Comparison of ENCODE assay signal across 11 mouse cellular contexts in the genomic region with DNA sequence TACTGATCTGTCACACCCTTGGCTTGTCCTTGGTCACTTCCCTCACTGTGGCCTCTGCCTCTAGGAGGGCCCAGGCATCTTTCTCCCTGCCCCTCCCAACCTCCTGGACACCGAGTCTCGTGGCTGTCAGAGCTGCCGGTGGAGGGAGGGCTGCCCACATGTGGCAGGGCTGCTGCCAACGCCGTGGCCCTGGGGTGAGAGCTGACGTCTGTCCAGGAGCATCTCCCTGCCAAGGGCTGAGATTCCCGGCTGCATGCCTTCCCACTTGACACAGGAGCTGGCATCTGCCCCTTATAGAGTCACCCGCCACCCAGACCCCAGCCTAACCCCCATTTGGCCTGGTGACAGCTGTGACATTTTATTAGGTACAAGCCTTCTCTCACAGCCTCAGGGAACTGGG. TPM values are rescaled to one million over a fixed set of nuclear protein-coding genes. Genes with fewer than 3 reads are reported as not detected.
DNase-seq lines count a peak whose midpoint lies in the region; ATAC-seq and TF ChIP-seq lines count a peak whose summit lies in the region.
"Had no signal": no experiment of that assay in that cellular context is flagged by ENCODE, and none has a peak within 500 bp of the region (broad histone marks: within the 10 kb centered on the region; RNA-seq: fewer than 3 reads in every experiment).

No protein-coding gene starts in this region.

- 33% methylated on average over 8 of the region's 8 CpGs for WGBS in lung, postnatal 0 days
- WGBS in lung, adult 2 months = 27% methylated on average over 8 of the region's 8 CpGs
- 40% methylated on average over 8 of the region's 8 CpGs for WGBS in heart, postnatal 0 days

- no peak for TF ChIP-seq EP300 in lung, postnatal 0 days (IDR thresholded peaks at IDR 0.05)
- TF ChIP-seq EP300 in heart, postnatal 0 days (IDR thresholded peaks at IDR 0.05; ENCODE audit: low read depth) = peak; percentile 94

- intact Hi-C loops in gastrocnemius, postnatal 14 days (cut with DNase I; ENCODE audit: low total_unique reads) = no loop called here

- no peak overlapping the region for H3K27ac ChIP-seq in lung, postnatal 0 days (ENCODE audit: low read length)
- peak overlapping the region; percentile 83 for H3K27ac ChIP-seq in heart, postnatal 0 days (ENCODE audit: low read depth)
- H3K27ac ChIP-seq: hindbrain, embryonic 13.5 days had no signal

- H3K9ac ChIP-seq in lung, postnatal 0 days (replicated peaks; ENCODE audit: low read depth) = no peak overlapping the region
- no peak overlapping the region for H3K9ac ChIP-seq in heart, postnatal 0 days (replicated peaks; ENCODE audit: low read depth, low read length)
- H3K9ac ChIP-seq: hindbrain, embryonic 13.5 days had no signal

- peak; percentile 34; the same call in 1 of the 2 replicates for ATAC-seq in lung, postnatal 0 days
- ATAC-seq in heart, postnatal 0 days (ENCODE audit: insufficient read depth, low read depth) = peak; percentile 83

- no peak for TF ChIP-seq POLR2A in lung, adult 2 months (IDR thresholded peaks at IDR 0.05; ENCODE audit: borderline replicate concordance, extremely low read depth, low read depth, low read length)

- H3K4me1 ChIP-seq in lung, postnatal 0 days (ENCODE audit: insufficient read depth, low read depth, low read length) = peaks cover 3% of the 10 kb centered on the region; the same call in 1 of the 2 replicates
- 0 out of 2 replicates have a peak, but pooled peaks cover 5% of the 10 kb centered on the region for H3K4me1 ChIP-seq in lung, adult 2 months (ENCODE audit: control insufficient read depth, insufficient read depth, low read length)
- H3K4me1 ChIP-seq in heart, postnatal 0 days (ENCODE audit: control insufficient read depth, insufficient read depth) = peaks cover 31% of the 10 kb centered on the region

- no peak overlapping the region for H3K4me2 ChIP-seq in lung, postnatal 0 days (replicated peaks; ENCODE audit: low read depth, low read length)
- no peak overlapping the region for H3K4me2 ChIP-seq in heart, postnatal 0 days (ENCODE audit: low read depth, low read length)
- H3K4me2 ChIP-seq: hindbrain, embryonic 13.5 days had no signal

- no peaks in the 10 kb centered on the region for H3K27me3 ChIP-seq in lung, postnatal 0 days (replicated peaks; ENCODE audit: insufficient read depth, low read length)
- H3K27me3 ChIP-seq in heart, postnatal 0 days (ENCODE audit: control insufficient read depth, insufficient read depth, low read length) = no peaks in the 10 kb centered on the region
- H3K27me3 ChIP-seq: hindbrain, embryonic 13.5 days had no signal

- no peak overlapping the region for H3K4me3 ChIP-seq in lung, postnatal 0 days (ENCODE audit: low read depth, low read length)
- no peak overlapping the region for H3K4me3 ChIP-seq in lung, adult 2 months (replicated peaks; ENCODE audit: extremely low read depth, low read depth, low read length)
- no peak overlapping the region for H3K4me3 ChIP-seq in heart, postnatal 0 days (ENCODE audit: low read depth, low read length)
- H3K4me3 ChIP-seq: hindbrain, embryonic 13.5 days; megakaryocyte, embryonic 14.5 days had no signal

- peak; percentile 15 for DNase-seq in lung, postnatal 0 days (ENCODE audit: low spot score)
- DNase-seq in lung, adult 2 months = no peak
- peak; percentile 59 for DNase-seq in adrenal gland, adult 8-10 months
- DNase-seq in gastrocnemius, postnatal 14 days = peak; percentile 66
- peak; percentile 78 for DNase-seq in heart, postnatal 0 days (ENCODE audit: low spot score)
- no peak for DNase-seq in cerebellum, adult 8-10 months
- DNase-seq in right cerebral cortex, postnatal 10 days (ENCODE audit: low spot score in 2 of 2) = no peak
- no peak for DNase-seq in kidney, postnatal 10 days

- no peaks in the 10 kb centered on the region for H3K9me3 ChIP-seq in lung, postnatal 0 days (ENCODE audit: low read length)
- H3K9me3 ChIP-seq in heart, postnatal 0 days (replicated peaks; ENCODE audit: control insufficient read depth, low read length) = no peaks in the 10 kb centered on the region
- H3K9me3 ChIP-seq: hindbrain, embryonic 13.5 days; megakaryocyte, embryonic 14.5 days had no signal

- H3K36me3 ChIP-seq in lung, postnatal 0 days (ENCODE audit: insufficient read depth, low read length) = no peaks in the 10 kb centered on the region
- no peaks in the 10 kb centered on the region for H3K36me3 ChIP-seq in heart, postnatal 0 days (replicated peaks; ENCODE audit: control insufficient read depth, insufficient read depth, low read length)
- H3K36me3 ChIP-seq: G1E; hindbrain, embryonic 13.5 days had no signal

- no peak for TF ChIP-seq CTCF in lung, postnatal 0 days (IDR thresholded peaks at IDR 0.05)
- no peak for TF ChIP-seq CTCF in lung, adult 2 months (IDR thresholded peaks at IDR 0.05; ENCODE audit: insufficient read depth, low read length)
- TF ChIP-seq CTCF in heart, postnatal 0 days (IDR thresholded peaks at IDR 0.05; ENCODE audit: low read depth) = peak; percentile 13; the same call in 1 of the 2 replicates

RNA-seq across cellular contexts. Expression of a gene that starts 34.6 kb away (rescaled TPM):
- 6.9 and 7.4 TPM in 2 replicates for polyA plus RNA-seq in lung, postnatal 0 days (2015; fragmentation: Nextera tagmentation; extraction: Ambion mirVana)
- 1.8 and 3.2 TPM in 2 replicates for polyA plus RNA-seq in lung, adult 2 months (2012; rRNA removed)
- total RNA-seq in adrenal gland, adult 8-10 months (2022) = 1 to 10 TPM; 4.6 to 5.9 (median 4.9) TPM
- 1 to 10 TPM; 1.4 to 1.9 TPM for total RNA-seq in gastrocnemius, postnatal 14 days (2021)
- 1.4 and 3.0 TPM in 2 replicates for total RNA-seq in heart, postnatal 0 days (2014; rRNA removed; ENCODE audit: low replicate concordance)
- polyA plus RNA-seq in heart, postnatal 0 days (2015; fragmentation: Nextera tagmentation; extraction: Ambion mirVana) = 4.2 and 4.8 TPM in 2 replicates

Comparison
In these comparisons a context has a peak if more than half of its experiments do, and no peak if none do; other contexts are left out.
1. DNase-seq: peak in lung, postnatal 0 days (single experiment), adrenal gland, adult 8-10 months (single experiment), gastrocnemius, postnatal 14 days (single experiment) and heart, postnatal 0 days (single experiment); none in lung, adult 2 months (single experiment), cerebellum, adult 8-10 months (single experiment), right cerebral cortex, postnatal 10 days (0 of 2) and kidney, postnatal 10 days (single experiment).